Mouse (Mus musculus): ENCODE measurements around the gene Ralgds. TPM values are rescaled to one million over a fixed set of nuclear protein-coding genes. Genes with fewer than 3 reads are reported as not detected.

The Ralgds gene
- polyA plus RNA-seq, 1 experiment from 2014 or later = 44.8 TPM

- Histone ChIP-seq H3K9ac (replicated peaks; ENCODE audit: low read length) (no peak overlapping the region), H3K4me2 (ENCODE audit: low read depth, low read length) (no peak overlapping the region), H3K27me3 (ENCODE audit: control insufficient read depth, insufficient read depth, low read length) (no peaks in the 10 kb centered on the region), H3K9me3 (replicated peaks; ENCODE audit: control insufficient read depth, low read length) (no peaks in the 10 kb centered on the region), H3K4me1 (ENCODE audit: control insufficient read depth, insufficient read depth, low read length) (peaks cover 18% of the 10 kb centered on the region), H3K4me3 (ENCODE audit: low read depth, low read length) (no peak overlapping the region), H3K36me3 (replicated peaks; ENCODE audit: control insufficient read depth, insufficient read depth, low read depth, low read length) (no peaks in the 10 kb centered on the region), H3K27ac (replicated peaks; ENCODE audit: low read depth, low read length) (no peak overlapping the region)
- DNase-seq (ENCODE audit: low spot score) = peak; percentile 22
- no peak for ATAC-seq (replicated peaks; ENCODE audit: insufficient number of reproducible peaks, low FRiP score, low TSS enrichment, low read depth)
- WGBS = 56% methylated on average over 4 of the region's 4 CpGs
Observed at GRCm38 (mm10) chr2:28536166-28536565, 23.2 kb downstream of the Ralgds start.

- Histone ChIP-seq H3K9ac (replicated peaks; ENCODE audit: low read length) (no peak overlapping the region), H3K27ac (replicated peaks; ENCODE audit: low read depth, low read length) (no peak overlapping the region), H3K36me3 (replicated peaks; ENCODE audit: control insufficient read depth, insufficient read depth, low read depth, low read length) (no peaks in the 10 kb centered on the region), H3K9me3 (replicated peaks; ENCODE audit: control insufficient read depth, low read length) (no peaks in the 10 kb centered on the region), H3K27me3 (ENCODE audit: control insufficient read depth, insufficient read depth, low read length) (no peaks in the 10 kb centered on the region), H3K4me3 (ENCODE audit: low read depth, low read length) (no peak overlapping the region), H3K4me1 (ENCODE audit: control insufficient read depth, insufficient read depth, low read length) (peaks cover 18% of the 10 kb centered on the region), H3K4me2 (ENCODE audit: low read depth, low read length) (no peak overlapping the region)
- no peak for ATAC-seq (replicated peaks; ENCODE audit: insufficient number of reproducible peaks, low FRiP score, low TSS enrichment, low read depth)
- 80% methylated on average over 11 of the region's 11 CpGs for WGBS
- DNase-seq (ENCODE audit: low spot score) = no peak
Observed at GRCm38 (mm10) chr2:28536766-28537633, 24.1 kb downstream of the Ralgds start.

- H3K27me3 ChIP-seq (ENCODE audit: control insufficient read depth, insufficient read depth, low read length) = no peaks in the 10 kb centered on the region
- WGBS = 37% methylated on average over 4 of the region's 4 CpGs
- no peaks in the 10 kb centered on the region for H3K9me3 ChIP-seq (replicated peaks; ENCODE audit: control insufficient read depth, low read length)
- H3K36me3 ChIP-seq (replicated peaks; ENCODE audit: control insufficient read depth, insufficient read depth, low read depth, low read length) = no peaks in the 10 kb centered on the region; the same call in none of the 2 replicates
- no peak overlapping the region for H3K27ac ChIP-seq (replicated peaks; ENCODE audit: low read depth, low read length)
- H3K4me2 ChIP-seq (ENCODE audit: low read depth, low read length) = no peak overlapping the region
- no peak overlapping the region for H3K9ac ChIP-seq (replicated peaks; ENCODE audit: low read length)
- H3K4me3 ChIP-seq (ENCODE audit: low read depth, low read length) = no peak overlapping the region
- DNase-seq (ENCODE audit: low spot score) (no peak), ATAC-seq (replicated peaks; ENCODE audit: insufficient number of reproducible peaks, low FRiP score, low TSS enrichment, low read depth) (no peak)
- H3K4me1 ChIP-seq (ENCODE audit: control insufficient read depth, insufficient read depth, low read length) = peaks cover 18% of the 10 kb centered on the region
Observed at GRCm38 (mm10) chr2:28537634-28537920, 24.7 kb downstream of the Ralgds start.

- Histone ChIP-seq H3K36me3 (replicated peaks; ENCODE audit: control insufficient read depth, insufficient read depth, low read depth, low read length) (no peaks in the 10 kb centered on the region; the same call in none of the 2 replicates), H3K9ac (replicated peaks; ENCODE audit: low read length) (no peak overlapping the region), H3K27me3 (ENCODE audit: control insufficient read depth, insufficient read depth, low read length) (no peaks in the 10 kb centered on the region), H3K4me2 (ENCODE audit: low read depth, low read length) (no peak overlapping the region), H3K27ac (replicated peaks; ENCODE audit: low read depth, low read length) (peak overlapping the region; percentile 39; the same call in 1 of the 2 replicates), H3K9me3 (replicated peaks; ENCODE audit: control insufficient read depth, low read length) (no peaks in the 10 kb centered on the region), H3K4me3 (ENCODE audit: low read depth, low read length) (no peak overlapping the region), H3K4me1 (ENCODE audit: control insufficient read depth, insufficient read depth, low read length) (peaks cover 15% of the 10 kb centered on the region)
- ATAC-seq (replicated peaks; ENCODE audit: insufficient number of reproducible peaks, low FRiP score, low TSS enrichment, low read depth) (no peak), DNase-seq (ENCODE audit: low spot score) (no peak)
- 82% methylated on average over 8 of the region's 8 CpGs for WGBS
Observed at GRCm38 (mm10) chr2:28537995-28538816, 25.3 kb downstream of the Ralgds start.

- H3K27ac ChIP-seq (replicated peaks; ENCODE audit: low read depth, low read length) = peak overlapping the region; percentile 39; the same call in 1 of the 2 replicates
- H3K27me3 ChIP-seq (ENCODE audit: control insufficient read depth, insufficient read depth, low read length) = no peaks in the 10 kb centered on the region
- peaks cover 15% of the 10 kb centered on the region for H3K4me1 ChIP-seq (ENCODE audit: control insufficient read depth, insufficient read depth, low read length)
- no peak overlapping the region for H3K4me3 ChIP-seq (ENCODE audit: low read depth, low read length)
- no peak overlapping the region for H3K9ac ChIP-seq (replicated peaks; ENCODE audit: low read length)
- no peaks in the 10 kb centered on the region; the same call in none of the 2 replicates for H3K36me3 ChIP-seq (replicated peaks; ENCODE audit: control insufficient read depth, insufficient read depth, low read depth, low read length)
- WGBS = no CpG with 5 or more reads among the region's 1 CpGs
- peak; percentile 26 for DNase-seq (ENCODE audit: low spot score)
- H3K9me3 ChIP-seq (replicated peaks; ENCODE audit: control insufficient read depth, low read length) = no peaks in the 10 kb centered on the region
- H3K4me2 ChIP-seq (ENCODE audit: low read depth, low read length) = no peak overlapping the region
- 0 out of 2 replicates have a peak, but pooled peaks have one; percentile 0 for ATAC-seq (replicated peaks; ENCODE audit: insufficient number of reproducible peaks, low FRiP score, low TSS enrichment, low read depth)
Observed at GRCm38 (mm10) chr2:28538817-28539128, 25.8 kb downstream of the Ralgds start.

- Histone ChIP-seq H3K9ac (replicated peaks; ENCODE audit: low read length) (peak overlapping the region; percentile 15), H3K9me3 (replicated peaks; ENCODE audit: control insufficient read depth, low read length) (no peaks in the 10 kb centered on the region), H3K4me2 (ENCODE audit: low read depth, low read length) (no peak overlapping the region), H3K4me1 (ENCODE audit: control insufficient read depth, insufficient read depth, low read length) (peaks cover 15% of the 10 kb centered on the region), H3K4me3 (ENCODE audit: low read depth, low read length) (no peak overlapping the region), H3K36me3 (replicated peaks; ENCODE audit: control insufficient read depth, insufficient read depth, low read depth, low read length) (no peaks in the 10 kb centered on the region; the same call in none of the 2 replicates), H3K27ac (replicated peaks; ENCODE audit: low read depth, low read length) (peak overlapping the region; percentile 39; the same call in 1 of the 2 replicates), H3K27me3 (ENCODE audit: control insufficient read depth, insufficient read depth, low read length) (no peaks in the 10 kb centered on the region)
- DNase-seq (ENCODE audit: low spot score) (peak; percentile 62), ATAC-seq (replicated peaks; ENCODE audit: insufficient number of reproducible peaks, low FRiP score, low TSS enrichment, low read depth) (peak; percentile 35; the same call in 1 of the 2 replicates)
- WGBS = 34% methylated on average over 7 of the region's 7 CpGs
Observed at GRCm38 (mm10) chr2:28539206-28539605, 26.3 kb downstream of the Ralgds start.

GRCm38 (mm10) chr2:28539949-28540348 lies 27.0 kb downstream of the Ralgds start:
- no peak overlapping the region for H3K4me3 ChIP-seq (ENCODE audit: low read depth, low read length)
- H3K4me1 ChIP-seq (ENCODE audit: control insufficient read depth, insufficient read depth, low read length) = peaks cover 15% of the 10 kb centered on the region
- no peak overlapping the region for H3K27ac ChIP-seq (replicated peaks; ENCODE audit: low read depth, low read length)
- H3K36me3 ChIP-seq (replicated peaks; ENCODE audit: control insufficient read depth, insufficient read depth, low read depth, low read length) = peaks cover 5% of the 10 kb centered on the region
- DNase-seq (ENCODE audit: low spot score) (no peak), ATAC-seq (replicated peaks; ENCODE audit: insufficient number of reproducible peaks, low FRiP score, low TSS enrichment, low read depth) (no peak)
- no peak overlapping the region for H3K9ac ChIP-seq (replicated peaks; ENCODE audit: low read length)
- H3K9me3 ChIP-seq (replicated peaks; ENCODE audit: control insufficient read depth, low read length) = no peaks in the 10 kb centered on the region
- H3K4me2 ChIP-seq (ENCODE audit: low read depth, low read length) = no peak overlapping the region
- 78% methylated on average over 2 of the region's 2 CpGs for WGBS
- H3K27me3 ChIP-seq (ENCODE audit: control insufficient read depth, insufficient read depth, low read length) = no peaks in the 10 kb centered on the region

All from embryonic facial prominence, embryonic 11.5 days (tissue).